Mouse (Mus musculus): ENCODE measurements around the gene Ttc39b.

Gene Ttc39b

GRCm38 (mm10) chr4:83323910-83324684, at the start of gene Ttc39b:
Ttc39b (minus strand) TSS chr4:83324255.
- DNase-seq = peak; percentile 99 to 100

GRCm38 (mm10) chr4:83373381-83373780, 49.3 kb upstream of the Ttc39b start:
- DNase-seq = no peak

DNA sequence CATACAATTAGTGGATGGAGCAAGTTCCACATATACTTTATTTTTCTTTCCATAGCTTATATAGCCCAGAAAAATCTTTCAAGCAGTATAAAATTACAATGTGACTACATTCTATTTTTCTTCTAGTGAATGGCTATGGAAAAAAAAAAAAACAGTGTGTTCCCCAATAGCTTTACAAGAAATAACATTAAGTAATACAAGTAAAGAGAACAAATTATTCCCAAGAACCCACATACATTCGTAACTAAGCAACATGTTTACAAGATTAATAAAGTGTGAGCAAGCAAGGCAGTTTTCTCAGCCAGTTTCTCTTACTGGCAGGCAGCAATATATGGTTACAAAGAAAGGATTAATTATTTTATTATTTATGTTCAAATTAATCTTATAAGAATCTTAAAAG, 33.7 kb upstream of the Ttc39b start:
- DNase-seq = no peak

DNA sequence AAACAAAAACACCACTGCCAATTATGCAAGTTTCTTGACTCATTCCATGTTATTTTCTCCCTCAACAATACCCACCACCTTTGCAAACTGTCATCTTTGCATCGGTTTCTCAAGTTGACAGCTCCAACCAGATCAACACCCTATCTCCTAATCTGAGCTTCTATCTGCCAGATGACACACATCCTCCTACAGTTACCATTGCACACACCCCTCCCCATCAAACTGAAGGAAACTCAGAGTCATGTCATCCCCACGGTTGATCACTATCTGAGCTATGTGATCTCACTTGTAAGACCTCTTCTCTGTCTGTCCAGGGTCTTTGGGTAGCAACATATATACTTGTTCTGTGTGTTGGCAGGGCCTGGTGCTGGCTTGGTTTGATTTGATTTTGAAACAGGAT, 30.7 kb upstream of the Ttc39b start:
- DNase-seq = no peak

- no peak for DNase-seq
These were observed 29.9 kb upstream of the Ttc39b start for GRCm38 (mm10) chr4:83353949-83354348.

- no peak for DNase-seq
These were observed 29.2 kb upstream of the Ttc39b start for GRCm38 (mm10) chr4:83353276-83353675.

- DNase-seq = peak; percentile 77 to 89
These were observed 26.7 kb upstream of the Ttc39b start for GRCm38 (mm10) chr4:83350719-83351118.

GRCm38 (mm10) chr4:83348970-83349369, 24.9 kb upstream of the Ttc39b start:
- no peak for DNase-seq

GRCm38 (mm10) chr4:83343895-83344294, 19.8 kb upstream of the Ttc39b start:
- DNase-seq = peak; percentile 33 to 40

DNA sequence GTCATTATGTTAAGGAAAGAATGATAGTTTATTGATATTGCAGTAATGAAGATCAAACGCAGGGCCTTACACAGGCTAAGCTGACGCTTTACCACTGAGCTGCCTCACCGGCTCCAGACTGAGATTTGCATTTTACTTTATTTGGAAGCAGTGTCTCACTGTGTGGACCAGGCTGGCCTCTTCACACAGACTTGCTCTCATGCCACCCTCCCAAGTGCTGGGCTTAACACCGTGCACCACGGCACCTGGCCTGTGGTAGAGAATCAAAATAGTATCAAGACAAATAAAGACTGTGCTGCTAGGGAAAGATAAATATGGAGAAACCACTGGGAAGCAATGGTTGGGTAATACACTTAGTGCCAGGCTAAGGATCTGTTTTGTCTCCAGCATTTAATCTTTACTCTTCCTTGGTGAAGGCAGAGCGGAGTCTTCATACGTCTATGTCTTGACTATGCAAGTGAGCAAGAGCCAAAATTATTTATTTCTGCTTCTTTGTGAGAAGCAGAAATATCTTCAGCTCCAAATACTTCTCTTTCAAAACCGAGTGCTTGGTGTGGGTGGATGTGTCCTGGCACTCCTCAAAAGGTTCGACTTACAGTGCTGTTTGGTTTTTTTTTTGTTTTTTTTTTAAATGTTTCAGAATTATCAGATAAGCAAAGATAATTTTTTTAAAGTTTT, 19.2 kb upstream of the Ttc39b start:
- DNase-seq = no peak

DNA sequence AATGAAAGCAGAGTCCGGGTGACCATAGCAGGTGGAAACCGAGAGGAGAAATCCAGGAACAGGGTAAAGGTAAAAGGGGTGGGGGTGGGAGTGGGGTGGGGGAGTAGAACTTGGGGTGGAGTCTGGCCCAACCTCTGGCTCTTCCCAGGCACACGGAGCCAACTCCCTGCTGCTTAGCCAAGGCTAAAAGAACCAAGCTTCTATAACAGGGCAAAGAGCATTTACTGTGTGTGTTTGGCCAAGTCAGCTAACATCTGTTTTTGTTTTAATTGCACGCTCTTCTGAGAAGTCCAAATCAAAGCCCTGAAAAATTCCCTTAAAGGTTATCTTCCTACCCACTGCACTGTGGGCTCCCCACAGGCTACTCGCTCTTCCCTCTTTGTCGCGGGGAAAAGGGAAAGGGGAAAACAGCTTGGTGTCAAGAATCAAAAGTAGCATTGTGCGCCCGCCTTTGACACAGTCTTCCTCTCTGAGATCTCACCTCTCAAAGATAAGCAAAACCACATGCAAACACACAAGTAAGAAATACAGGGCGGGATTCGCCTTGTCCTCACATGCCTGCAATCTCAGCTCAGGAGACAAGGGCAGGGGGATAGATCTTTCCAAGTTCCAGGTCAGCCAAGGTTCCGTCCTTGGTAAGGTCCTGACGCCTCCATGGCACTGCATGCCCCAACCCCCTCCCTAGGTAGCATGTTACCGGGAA, 18.4 kb upstream of the Ttc39b start:
- no peak for DNase-seq

GRCm38 (mm10) chr4:83339393-83339792, 15.3 kb upstream of the Ttc39b start:
- no peak for DNase-seq

DNA sequence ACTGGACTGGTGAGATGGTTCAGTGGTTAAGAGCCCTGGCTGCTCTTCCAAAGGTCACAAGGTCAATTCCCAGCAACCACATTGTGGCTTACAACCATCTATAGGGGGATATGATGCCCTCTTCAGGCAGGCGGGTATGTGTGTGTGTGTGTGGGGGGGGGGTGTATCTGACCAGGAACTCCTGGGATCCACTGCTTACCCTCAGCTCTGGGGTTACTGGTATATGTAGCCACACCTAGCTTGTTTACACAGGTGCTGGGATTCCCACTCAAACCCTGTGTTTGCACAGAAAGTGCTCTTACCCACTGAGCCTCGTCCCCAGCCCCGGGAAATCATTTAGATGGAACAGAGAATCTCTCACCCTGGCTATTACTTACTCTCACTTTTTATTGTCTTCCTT, 13.7 kb upstream of the Ttc39b start:
- DNase-seq = no peak

- no peak for DNase-seq
These were observed 6.3 kb upstream of the Ttc39b start for GRCm38 (mm10) chr4:83330369-83330768.

DNA sequence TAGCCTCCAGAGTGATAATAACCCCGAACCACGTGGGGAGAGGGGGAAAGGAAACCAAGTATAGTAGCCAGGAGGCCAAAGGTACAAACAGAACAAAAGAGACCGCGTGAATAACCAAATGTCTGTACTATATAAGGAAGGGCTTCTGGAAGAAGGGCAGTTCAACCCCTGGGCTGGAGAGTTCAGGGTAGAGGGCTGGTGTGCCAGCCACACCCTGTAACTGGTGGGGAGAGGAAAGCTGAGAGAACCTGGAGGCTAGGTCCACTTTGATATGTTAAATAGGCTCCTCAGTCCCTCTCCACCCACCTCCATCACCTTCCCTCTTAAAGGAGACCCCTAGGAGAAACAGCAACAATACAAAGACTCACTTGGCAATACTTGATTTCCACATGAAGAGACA, 5.6 kb upstream of the Ttc39b start:
- DNase-seq = no peak

- DNase-seq = peak in 1 of 2 experiments; percentile 24
These were observed 4.2 kb upstream of the Ttc39b start for GRCm38 (mm10) chr4:83328026-83328945.

GRCm38 (mm10) chr4:83327526-83327925, 3.5 kb upstream of the Ttc39b start:
- no peak for DNase-seq

GRCm38 (mm10) chr4:83325366-83325765, 1.3 kb upstream of the Ttc39b start:
- DNase-seq = no peak

DNA sequence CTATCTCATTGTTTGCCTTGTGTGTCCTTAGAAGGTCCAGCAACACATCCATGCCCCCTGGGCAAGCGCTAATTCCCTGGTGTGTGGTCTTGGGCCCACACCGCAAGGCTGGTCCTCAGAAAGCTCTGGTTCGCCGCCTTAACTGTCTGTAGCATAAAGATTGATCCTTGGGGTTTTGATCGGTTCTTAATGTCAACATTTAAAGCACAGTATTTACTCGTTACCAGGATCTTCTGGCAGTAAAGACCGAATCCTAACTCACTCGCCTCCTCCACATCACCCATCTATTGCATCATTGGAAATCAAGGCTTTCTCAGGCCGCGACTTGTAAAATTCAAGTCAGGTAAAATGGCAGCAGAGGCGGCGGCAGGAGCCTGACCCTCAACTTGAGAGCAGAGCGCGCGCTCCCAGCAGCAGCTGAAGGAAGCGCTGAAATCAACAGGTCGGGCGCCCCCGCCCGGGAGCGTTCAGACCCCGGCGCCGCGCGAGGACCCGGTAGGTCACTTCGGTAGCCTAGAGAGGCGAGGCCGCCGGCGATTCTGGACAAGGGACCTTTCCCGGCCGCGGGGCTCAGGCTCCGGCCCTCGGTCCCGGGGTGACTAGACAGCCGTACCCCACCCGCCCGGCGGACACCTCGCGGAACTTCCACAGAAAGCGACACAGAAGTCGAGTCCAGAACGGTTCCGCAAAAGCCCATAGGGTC, 703 bp downstream of the Ttc39b start:
- peak; percentile 88 to 90 for DNase-seq

DNA sequence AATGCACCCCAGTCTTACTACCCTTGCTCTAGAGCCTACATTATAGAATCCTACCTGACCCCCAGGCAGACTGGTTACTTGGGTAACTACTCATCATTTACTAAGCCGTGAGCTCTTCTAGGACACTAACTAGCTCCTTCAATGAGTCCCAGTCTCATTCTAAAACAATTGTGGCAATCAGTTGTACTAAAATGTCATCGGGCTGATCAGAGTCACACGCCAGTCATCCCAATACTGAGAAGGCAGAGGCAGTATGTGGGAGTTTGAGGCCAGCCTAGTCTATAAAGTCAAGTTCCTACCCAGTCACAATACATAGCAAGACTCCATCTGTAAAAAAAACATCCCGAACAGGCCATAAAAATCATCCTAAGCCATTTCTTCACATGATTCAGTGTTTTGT, 4.3 kb downstream of the Ttc39b start:
- DNase-seq = no peak

DNA sequence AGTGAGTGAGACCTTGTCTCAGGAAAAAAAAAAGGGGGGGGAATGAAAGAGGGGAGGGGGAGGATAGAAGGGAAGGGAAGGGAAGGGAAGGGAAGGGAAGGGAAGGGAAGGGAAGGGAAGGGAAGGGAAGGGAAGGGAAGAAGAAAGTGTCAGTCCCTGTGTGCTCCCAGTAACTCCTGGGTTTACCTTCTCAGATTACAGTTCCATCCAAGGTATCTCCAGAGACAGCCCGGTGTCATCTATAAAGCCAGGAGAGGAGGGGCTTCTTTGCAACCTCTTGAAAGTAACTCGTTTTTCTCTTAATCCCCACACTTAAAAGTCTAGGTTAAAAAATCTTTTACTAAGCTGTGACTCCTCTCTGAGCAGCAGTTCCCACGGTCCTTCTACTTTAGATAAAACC, 5.3 kb downstream of the Ttc39b start:
- DNase-seq = no peak

DNA sequence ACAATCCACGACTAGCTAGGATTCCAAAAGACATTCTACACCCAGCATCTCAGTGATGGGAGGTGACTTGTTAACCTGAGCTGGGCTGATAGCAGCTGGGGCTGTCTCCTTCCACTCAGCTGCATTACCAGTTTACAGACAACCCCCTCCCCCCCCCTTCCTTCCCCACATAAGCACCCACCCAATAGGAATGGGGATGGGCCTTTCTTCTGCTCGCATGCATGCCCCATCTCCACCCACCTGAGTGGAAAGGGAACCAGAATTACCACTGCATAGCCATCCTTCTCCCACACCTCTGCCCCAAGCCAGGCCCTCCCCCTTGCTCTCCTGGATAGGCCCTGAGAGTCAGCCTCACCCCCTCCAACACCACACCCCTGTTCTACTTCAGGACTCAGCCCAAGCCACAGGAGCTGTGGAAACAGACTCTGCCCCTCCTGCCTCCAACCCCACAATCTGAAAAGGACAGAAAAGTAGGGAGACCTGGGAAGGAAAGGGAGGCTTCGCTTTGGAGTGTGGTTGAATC, 6.2 kb downstream of the Ttc39b start:
- peak in 1 of 2 experiments; percentile 34 for DNase-seq
